Mouse (Mus musculus): ENCODE measurements around the gene Fbp2. TPM values are rescaled to one million over a fixed set of nuclear protein-coding genes. Genes with fewer than 3 reads are reported as not detected.
"Not testable (repeated sequence)": the region's sequence is repeated elsewhere in the genome, so short reads cannot be mapped to it uniquely, and the experiment has no call there.

Gene Fbp2
- total and polyA plus RNA-seq, 2 experiments from 2014 or later, result 0.78 to 1.1 TPM

- 56% methylated on average over 11 of the region's 11 CpGs for WGBS
- Histone ChIP-seq H3K36me3 (ENCODE audit: insufficient read depth, low read length) (no peaks in the 10 kb centered on the region), H3K4me1 (ENCODE audit: insufficient read depth, low read length) (no peaks in the 10 kb centered on the region), H3K4me2 (ENCODE audit: low read depth, low read length) (no peak overlapping the region), H3K9ac (replicated peaks; ENCODE audit: low read length) (no peak overlapping the region), H3K27ac (no peak overlapping the region), H3K27me3 (ENCODE audit: insufficient read depth, low read length) (no peaks in the 10 kb centered on the region), H3K9me3 (ENCODE audit: low read length) (no peaks in the 10 kb centered on the region), H3K4me3 (ENCODE audit: low read length) (no peak overlapping the region)
- peak; percentile 31; the same call in 1 of the 2 replicates for ATAC-seq
- no peak for TF ChIP-seq CTCF (IDR thresholded peaks at IDR 0.05; ENCODE audit: low read depth)
- DNase-seq (ENCODE audit: low spot score), result no peak
Measured at GRCm38 (mm10) chr13:62865651-62866315, 7.6 kb upstream of the Fbp2 start.

GRCm38 (mm10) chr13:62863771-62864170 is 5.5 kb upstream of the Fbp2 start:
- no peak for DNase-seq (ENCODE audit: low spot score)
- ATAC-seq, result no peak
- no peaks in the 10 kb centered on the region for H3K36me3 ChIP-seq (ENCODE audit: insufficient read depth, low read length)
- no peak overlapping the region for H3K9ac ChIP-seq (replicated peaks; ENCODE audit: low read length)
- no peak overlapping the region for H3K4me2 ChIP-seq (ENCODE audit: low read depth, low read length)
- 72% methylated on average over 6 of the region's 6 CpGs for WGBS
- H3K4me3 ChIP-seq (ENCODE audit: low read length), result no peak overlapping the region
- no peaks in the 10 kb centered on the region for H3K9me3 ChIP-seq (ENCODE audit: low read length)
- no peaks in the 10 kb centered on the region for H3K27me3 ChIP-seq (ENCODE audit: insufficient read depth, low read length)
- no peak for TF ChIP-seq CTCF (IDR thresholded peaks at IDR 0.05; ENCODE audit: low read depth)
- no peaks in the 10 kb centered on the region for H3K4me1 ChIP-seq (ENCODE audit: insufficient read depth, low read length)
- no peak overlapping the region for H3K27ac ChIP-seq

- WGBS, result 82% methylated on average over 3 of the region's 3 CpGs
- no peaks in the 10 kb centered on the region for H3K4me1 ChIP-seq (ENCODE audit: insufficient read depth, low read length)
- ATAC-seq (no peak), DNase-seq (ENCODE audit: low spot score) (no peak)
- no peak overlapping the region for H3K4me2 ChIP-seq (ENCODE audit: low read depth, low read length)
- no peak for TF ChIP-seq CTCF (IDR thresholded peaks at IDR 0.05; ENCODE audit: low read depth)
- H3K4me3 ChIP-seq (ENCODE audit: low read length), result no peak overlapping the region
- no peak overlapping the region for H3K27ac ChIP-seq
- H3K27me3 ChIP-seq (ENCODE audit: insufficient read depth, low read length), result no peaks in the 10 kb centered on the region
- H3K9ac ChIP-seq (replicated peaks; ENCODE audit: low read length), result no peak overlapping the region
- no peaks in the 10 kb centered on the region for H3K36me3 ChIP-seq (ENCODE audit: insufficient read depth, low read length)
- H3K9me3 ChIP-seq (ENCODE audit: low read length), result no peaks in the 10 kb centered on the region
Measured at GRCm38 (mm10) chr13:62862875-62863274, 4.7 kb upstream of the Fbp2 start.

- Histone ChIP-seq H3K27me3 (ENCODE audit: insufficient read depth, low read length) (no peaks in the 10 kb centered on the region), H3K36me3 (ENCODE audit: insufficient read depth, low read length) (no peaks in the 10 kb centered on the region), H3K4me1 (ENCODE audit: insufficient read depth, low read length) (no peaks in the 10 kb centered on the region), H3K4me3 (ENCODE audit: low read length) (no peak overlapping the region), H3K27ac (no peak overlapping the region), H3K9ac (replicated peaks; ENCODE audit: low read length) (no peak overlapping the region), H3K4me2 (ENCODE audit: low read depth, low read length) (no peak overlapping the region), H3K9me3 (ENCODE audit: low read length) (no peaks in the 10 kb centered on the region)
- 92% methylated on average over 4 of the region's 4 CpGs for WGBS
- DNase-seq (ENCODE audit: low spot score) (no peak), ATAC-seq (no peak)
- peak; percentile 27; the same call in 1 of the 2 replicates for TF ChIP-seq CTCF (IDR thresholded peaks at IDR 0.05; ENCODE audit: low read depth)
Measured at GRCm38 (mm10) chr13:62860068-62860467, 1.8 kb upstream of the Fbp2 start.

- 84% methylated on average over 10 of the region's 10 CpGs for WGBS
- not testable (repeated sequence) for H3K9me3 ChIP-seq (ENCODE audit: low read length); DNase-seq (ENCODE audit: low spot score); H3K36me3 ChIP-seq (ENCODE audit: insufficient read depth, low read length); H3K4me3 ChIP-seq (ENCODE audit: low read length); H3K4me2 ChIP-seq (ENCODE audit: low read depth, low read length); H3K4me1 ChIP-seq (ENCODE audit: insufficient read depth, low read length); H3K27ac ChIP-seq; H3K9ac ChIP-seq (replicated peaks; ENCODE audit: low read length); ATAC-seq; H3K27me3 ChIP-seq (ENCODE audit: insufficient read depth, low read length)
Measured at GRCm38 (mm10) chr13:62859251-62859650, 1.0 kb upstream of the Fbp2 start.

DNA sequence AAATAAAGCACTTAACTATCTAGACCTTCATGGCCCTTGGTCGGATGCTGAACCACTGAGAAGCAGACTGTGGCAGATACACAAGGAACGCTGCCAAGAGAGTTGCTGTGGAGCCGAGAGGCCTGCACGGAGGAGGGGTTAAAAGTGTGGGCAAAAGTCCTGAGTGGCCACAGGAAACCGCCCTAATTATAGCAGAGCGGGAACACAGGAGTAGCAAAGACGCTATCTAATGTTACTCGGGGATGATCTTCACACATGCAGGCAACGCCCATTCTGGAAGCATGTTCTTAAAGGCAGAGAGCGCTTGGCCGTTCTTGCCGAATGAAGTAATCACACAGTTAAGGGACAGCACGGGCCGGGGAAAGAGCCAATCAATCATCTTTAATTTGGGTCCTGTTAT is 1.4 kb downstream of the Fbp2 start:
- no peak overlapping the region for H3K9ac ChIP-seq (replicated peaks; ENCODE audit: low read length)
- H3K4me3 ChIP-seq (ENCODE audit: low read length), result no peak overlapping the region
- H3K27me3 ChIP-seq (ENCODE audit: insufficient read depth, low read length), result no peaks in the 10 kb centered on the region
- H3K4me2 ChIP-seq (ENCODE audit: low read depth, low read length), result no peak overlapping the region
- no peaks in the 10 kb centered on the region for H3K9me3 ChIP-seq (ENCODE audit: low read length)
- ATAC-seq, result no peak
- DNase-seq (ENCODE audit: low spot score), result no peak
- H3K36me3 ChIP-seq (ENCODE audit: insufficient read depth, low read length), result no peaks in the 10 kb centered on the region
- H3K4me1 ChIP-seq (ENCODE audit: insufficient read depth, low read length), result no peaks in the 10 kb centered on the region
- TF ChIP-seq CTCF (IDR thresholded peaks at IDR 0.05; ENCODE audit: low read depth), result no peak
- 83% methylated on average over 14 of the region's 14 CpGs for WGBS
- no peak overlapping the region for H3K27ac ChIP-seq

DNA sequence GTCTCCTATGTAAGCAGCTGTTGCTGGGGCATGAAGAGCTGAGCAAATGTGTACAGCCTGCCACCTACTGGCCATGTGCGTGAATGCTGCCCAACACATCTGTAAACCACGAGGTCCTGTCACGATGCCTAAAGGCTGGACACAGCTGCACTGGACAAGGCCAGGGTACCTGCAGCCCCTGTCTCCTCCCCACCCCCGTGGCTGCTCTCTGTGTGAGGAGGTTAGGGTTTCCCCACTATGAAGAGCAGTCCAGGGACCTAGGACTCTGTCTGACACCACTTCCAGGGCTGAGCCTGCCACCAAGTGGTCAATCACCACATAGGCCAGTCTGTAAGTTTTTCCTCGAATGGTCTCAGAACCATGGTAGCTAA is 1.9 kb downstream of the Fbp2 start:
- H3K4me3 ChIP-seq (ENCODE audit: low read length), result peak overlapping the region; percentile 32
- peak overlapping the region; percentile 58 for H3K4me2 ChIP-seq (ENCODE audit: low read depth, low read length)
- no peaks in the 10 kb centered on the region for H3K4me1 ChIP-seq (ENCODE audit: insufficient read depth, low read length)
- no peaks in the 10 kb centered on the region for H3K27me3 ChIP-seq (ENCODE audit: insufficient read depth, low read length)
- DNase-seq (ENCODE audit: low spot score), result peak; percentile 91
- H3K9me3 ChIP-seq (ENCODE audit: low read length), result no peaks in the 10 kb centered on the region
- peak; percentile 95 for ATAC-seq
- TF ChIP-seq CTCF (IDR thresholded peaks at IDR 0.05; ENCODE audit: low read depth), result peak; percentile 98
- H3K36me3 ChIP-seq (ENCODE audit: insufficient read depth, low read length), result no peaks in the 10 kb centered on the region
- H3K27ac ChIP-seq, result no peak overlapping the region
- WGBS, result 1% methylated on average over 5 of the region's 5 CpGs
- 0 out of 2 replicates have a peak overlapping the region, but pooled peaks have one; percentile 13 for H3K9ac ChIP-seq (replicated peaks; ENCODE audit: low read length)
